Mouse (Mus musculus): ENCODE measurements at regions not wholly inside any gene's neighbourhood (a gene's known extent, or its start where the extent isn't known, plus 50 kb on each side); places are given as distances from the start of the nearest gene placed in this dataset.

DNA sequence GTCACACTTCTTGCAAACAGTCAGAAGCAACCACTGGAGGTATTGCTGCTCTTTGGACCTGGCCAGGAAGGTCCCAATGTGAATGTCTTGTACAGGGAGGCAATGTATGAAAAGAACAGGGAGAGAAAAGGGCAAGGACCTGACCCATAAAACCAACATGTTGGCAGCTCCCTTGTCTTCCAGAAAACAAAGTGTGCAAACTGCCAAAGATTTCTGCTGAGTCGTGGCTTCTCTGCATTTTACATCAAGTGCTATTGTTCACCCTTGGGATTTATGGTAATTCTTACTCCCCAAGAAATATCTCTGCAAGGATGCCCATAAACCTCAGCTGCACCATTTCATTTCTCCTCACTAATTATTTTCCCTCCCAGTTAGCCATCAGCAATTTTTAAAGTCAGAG lies 232.3 kb upstream of the Isx start:
- TF ChIP-seq CTCF (conservative IDR thresholded peaks at IDR 0.05; ENCODE audit: low read length) (no peak), NANOG (IDR thresholded peaks at IDR 0.05; ENCODE audit: borderline replicate concordance, low read length) (no peak), POU5F1 (IDR thresholded peaks at IDR 0.05; ENCODE audit: borderline replicate concordance, low read length) (no peak)

Data from E14TG2a.4 (cell line).